Comparison of ENCODE assay signal across 14 mouse cellular contexts in the genomic region with DNA sequence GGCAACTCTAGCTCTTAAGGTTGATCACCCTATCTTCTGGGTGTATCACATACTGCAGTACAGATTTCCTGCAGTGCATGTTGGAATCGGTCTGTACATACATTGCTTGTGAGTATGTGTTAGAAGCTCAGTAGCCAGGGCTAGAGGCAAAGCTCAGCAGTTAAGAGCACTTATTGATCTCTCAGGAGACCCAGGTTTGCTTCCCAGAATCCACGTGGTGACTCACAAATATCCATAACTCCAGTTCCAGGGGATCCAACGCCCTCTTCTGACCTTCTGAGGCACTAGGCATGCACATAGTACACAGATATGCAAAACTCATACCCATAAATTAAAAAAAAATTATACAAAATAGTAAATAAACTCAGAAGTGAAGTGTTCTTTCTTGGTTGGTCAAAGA.
"Had no signal": no experiment of that assay in that cellular context is flagged by ENCODE, and none has a peak within 500 bp of the region (broad histone marks: within the 10 kb centered on the region; RNA-seq: fewer than 3 reads in every experiment).

No protein-coding gene starts in this region.

- H3K4me3 ChIP-seq: limb, embryonic 10.5 days; megakaryocyte, embryonic 14.5 days; neural tube, embryonic 13.5 days had no signal

- H3K9ac ChIP-seq: neural tube, embryonic 13.5 days had no signal

- H3K27ac ChIP-seq: kidney, postnatal 0 days; limb, embryonic 10.5 days; macrophage; neural tube, embryonic 13.5 days had no signal

- ATAC-seq: midbrain, embryonic 16.5 days had no signal

- DNase-seq: kidney, adult 11 months; kidney, adult 9 months; kidney, postnatal 36 days; lung, adult 2 months; lung, postnatal 14 days; retina, postnatal 1 day; thymus, postnatal 36 days had no signal

- H3K27me3 ChIP-seq: neural tube, embryonic 13.5 days had no signal

- H3K9me3 ChIP-seq: limb, embryonic 10.5 days; neural tube, embryonic 13.5 days had no signal

- H3K4me2 ChIP-seq: midbrain, embryonic 11.5 days; neural tube, embryonic 13.5 days had no signal
